ENCODE assay signal across 8 mouse cellular contexts in the genomic region with DNA sequence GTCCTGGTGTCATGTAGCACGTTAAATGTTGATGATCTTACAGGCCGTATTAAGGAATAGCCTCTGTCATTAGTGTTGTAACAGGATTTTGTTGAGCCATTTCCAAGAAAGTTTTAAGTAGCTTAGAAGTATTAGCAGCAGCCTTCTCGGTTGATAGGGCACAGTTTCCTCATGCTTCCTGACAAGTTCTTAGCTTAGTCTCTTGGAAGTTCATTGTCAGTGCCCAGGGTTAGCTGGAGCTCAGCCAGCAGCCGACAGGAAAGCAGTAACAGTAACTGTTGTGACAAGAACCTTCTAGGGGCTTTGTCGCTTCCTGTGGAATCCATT. TPM values are rescaled to one million over a fixed set of nuclear protein-coding genes. Genes with fewer than 3 reads are reported as not detected.
DNase-seq lines count a peak whose midpoint lies in the region; ATAC-seq and TF ChIP-seq lines count a peak whose summit lies in the region.
"Had no signal": no experiment of that assay in that cellular context is flagged by ENCODE, and none has a peak within 500 bp of the region (broad histone marks: within the 10 kb centered on the region; RNA-seq: fewer than 3 reads in every experiment).

No protein-coding gene starts in this region.

- WGBS in midbrain, postnatal 0 days = 37% methylated on average over 5 of the region's 5 CpGs
- 42% methylated on average over 5 of the region's 5 CpGs for WGBS in midbrain, embryonic 16.5 days
- 32% methylated on average over 5 of the region's 5 CpGs for WGBS in heart, adult 2 months

- no peaks in the 10 kb centered on the region for H3K79me2 ChIP-seq in heart, adult 2 months (replicated peaks; ENCODE audit: control insufficient read depth, insufficient read depth, low read length)

- TF ChIP-seq POLR2A in heart, adult 2 months (IDR thresholded peaks at IDR 0.05; ENCODE audit: insufficient read depth, low read depth, low read length) = no peak

- peaks cover 42% of the 10 kb centered on the region for H3K36me3 ChIP-seq in midbrain, postnatal 0 days (ENCODE audit: insufficient read depth, low read length)
- peaks cover 19% of the 10 kb centered on the region for H3K36me3 ChIP-seq in midbrain, embryonic 16.5 days (ENCODE audit: control insufficient read depth, insufficient read depth, low read length)
- peaks cover 6% of the 10 kb centered on the region for H3K36me3 ChIP-seq in heart, adult 2 months (ENCODE audit: control insufficient read depth, insufficient read depth, low read length)

- no peak overlapping the region for H3K4me3 ChIP-seq in midbrain, postnatal 0 days (ENCODE audit: low read depth, low read length)
- H3K4me3 ChIP-seq in midbrain, embryonic 16.5 days (ENCODE audit: low read depth, low read length) = no peak overlapping the region
- H3K4me3 ChIP-seq in heart, adult 2 months = no peak overlapping the region
- H3K4me3 ChIP-seq: neural tube, embryonic 13.5 days had no signal

- intact Hi-C loops in heart, adult 2 months (cut with DNase I) = loop anchor here (1.0 to 2.0 kb wide), 2 partner anchors 12 to 13 kb away; a partner anchor contains a TSS
- intact Hi-C loops in left cerebral cortex, postnatal 14 days (cut with DNase I) = no loop called here

- no peaks in the 10 kb centered on the region for H3K9me3 ChIP-seq in midbrain, postnatal 0 days (ENCODE audit: low read length)
- no peaks in the 10 kb centered on the region for H3K9me3 ChIP-seq in midbrain, embryonic 16.5 days (replicated peaks; ENCODE audit: control insufficient read depth, low read length, poor library complexity, severe bottlenecking)
- H3K9me3 ChIP-seq: neural tube, embryonic 13.5 days had no signal

- no peak overlapping the region for H3K9ac ChIP-seq in midbrain, postnatal 0 days (replicated peaks; ENCODE audit: low read length, poor library complexity, severe bottlenecking)
- no peak overlapping the region for H3K9ac ChIP-seq in midbrain, embryonic 16.5 days (ENCODE audit: low read depth, low read length)
- no peak overlapping the region for H3K9ac ChIP-seq in heart, adult 2 months (ENCODE audit: low read depth, low read length)
- H3K9ac ChIP-seq: neural tube, embryonic 13.5 days had no signal

- ATAC-seq in midbrain, postnatal 0 days (ENCODE audit: low FRiP score) = no peak
- no peak for ATAC-seq in midbrain, embryonic 16.5 days

- H3K4me1 ChIP-seq in midbrain, postnatal 0 days (ENCODE audit: insufficient read depth, low read length) = no peaks in the 10 kb centered on the region
- H3K4me1 ChIP-seq in midbrain, embryonic 16.5 days (ENCODE audit: control insufficient read depth, insufficient read depth, low read length) = no peaks in the 10 kb centered on the region
- H3K4me1 ChIP-seq in heart, adult 2 months (ENCODE audit: control insufficient read depth, insufficient read depth, low read length) = peaks cover 6% of the 10 kb centered on the region

- H3K4me2 ChIP-seq in midbrain, postnatal 0 days (ENCODE audit: low read depth, low read length, poor library complexity, severe bottlenecking) = no peak overlapping the region
- H3K4me2 ChIP-seq in midbrain, embryonic 16.5 days (ENCODE audit: low read length) = no peak overlapping the region
- H3K4me2 ChIP-seq: neural tube, embryonic 13.5 days had no signal

- no peak for TF ChIP-seq EP300 in heart, adult 2 months (IDR thresholded peaks at IDR 0.05; ENCODE audit: insufficient read depth, low read depth, low read length)

- no peaks in the 10 kb centered on the region for H3K27me3 ChIP-seq in midbrain, postnatal 0 days (ENCODE audit: insufficient read depth, low read length)
- no peaks in the 10 kb centered on the region for H3K27me3 ChIP-seq in midbrain, embryonic 16.5 days (ENCODE audit: control insufficient read depth, insufficient read depth, low read depth, low read length)
- H3K27me3 ChIP-seq in heart, adult 2 months (ENCODE audit: control insufficient read depth, insufficient read depth, low read length) = no peaks in the 10 kb centered on the region
- H3K27me3 ChIP-seq: neural tube, embryonic 13.5 days had no signal

- TF ChIP-seq CTCF in midbrain, postnatal 0 days (IDR thresholded peaks at IDR 0.05) = no peak
- TF ChIP-seq CTCF in heart, adult 2 months (IDR thresholded peaks at IDR 0.05) = no peak

- peak; percentile 10 for DNase-seq in midbrain, postnatal 0 days (ENCODE audit: low spot score)
- peak in 1 of 2 experiments; percentile 36 for DNase-seq in heart, adult 2 months
- peak; percentile 82 to 84 for DNase-seq in kidney, postnatal 25 days
- peak; percentile 3 for DNase-seq in retina, postnatal 7 days (ENCODE audit: low read depth, low spot score)
- DNase-seq in right cerebral cortex, adult 18-20 months = no peak
- no peak for DNase-seq in left cerebral cortex, postnatal 14 days (ENCODE audit: low spot score in 2 of 2)

- no peak overlapping the region for H3K27ac ChIP-seq in midbrain, postnatal 0 days (ENCODE audit: low read depth, low read length)
- no peak overlapping the region for H3K27ac ChIP-seq in midbrain, embryonic 16.5 days (ENCODE audit: low read length)
- H3K27ac ChIP-seq in heart, adult 2 months = peak overlapping the region; percentile 8
- H3K27ac ChIP-seq: neural tube, embryonic 13.5 days had no signal

RNA-seq across cellular contexts. Expression of a gene that starts 14.1 kb away (rescaled TPM):
- total RNA-seq in midbrain, postnatal 0 days (2014; rRNA removed) = 30.6 and 30.9 TPM in 2 replicates
- 26.5 and 28.1 TPM in 2 replicates for polyA plus RNA-seq in midbrain, postnatal 0 days (2015; fragmentation: Nextera tagmentation; extraction: Ambion mirVana)
- polyA plus RNA-seq in midbrain, embryonic 16.5 days (2015; fragmentation: Nextera tagmentation; extraction: Ambion mirVana) = 31.5 and 35.6 TPM in 2 replicates
- 10 to 100 TPM in 1 of 2 experiments, 1 to 10 TPM in 1; 8.1 to 13.2 TPM for total RNA-seq in heart, adult 2 months (2021)
- polyA plus RNA-seq in heart, adult 2 months (2012; rRNA removed) = 6.4 and 9.6 TPM in 2 replicates
- total RNA-seq in left cerebral cortex, postnatal 14 days (2021) = 10 to 100 TPM; 20.6 to 23.5 TPM

RNA-seq across cellular contexts. Expression of a gene that starts 43.1 kb away (rescaled TPM):
- 10.0 and 10.5 TPM in 2 replicates for total RNA-seq in midbrain, postnatal 0 days (2014; rRNA removed)
- polyA plus RNA-seq in midbrain, postnatal 0 days (2015; fragmentation: Nextera tagmentation; extraction: Ambion mirVana) = 2.9 and 3.2 TPM in 2 replicates
- polyA plus RNA-seq in midbrain, embryonic 16.5 days (2015; fragmentation: Nextera tagmentation; extraction: Ambion mirVana) = 3.7 and 4.1 TPM in 2 replicates
- 10 to 100 TPM; 38.2 to 41.2 TPM for total RNA-seq in heart, adult 2 months (2021)
- 14.1 and 20.1 TPM in 2 replicates for polyA plus RNA-seq in heart, adult 2 months (2012; rRNA removed)
- 10 to 100 TPM; 19.9 to 20.6 TPM for total RNA-seq in left cerebral cortex, postnatal 14 days (2021)

RNA-seq across cellular contexts. Expression of a gene that starts 44.0 kb away (rescaled TPM):
- 0.19 and 0.44 TPM in 2 replicates for total RNA-seq in midbrain, postnatal 0 days (2014; rRNA removed)
- 0.67 and 1.0 TPM in 2 replicates for polyA plus RNA-seq in midbrain, postnatal 0 days (2015; fragmentation: Nextera tagmentation; extraction: Ambion mirVana)
- polyA plus RNA-seq in midbrain, embryonic 16.5 days (2015; fragmentation: Nextera tagmentation; extraction: Ambion mirVana) = 0.13 and 0.17 TPM in 2 replicates
- total RNA-seq in heart, adult 2 months (2021) = 1 to 10 TPM; 3.2 to 3.8 TPM
- polyA plus RNA-seq in heart, adult 2 months (2012; rRNA removed) = 8.4 and 10.2 TPM in 2 replicates
- total RNA-seq in left cerebral cortex, postnatal 14 days (2021) = 1 to 10 TPM in 1 of 2 experiments, under 1 TPM in 1; 0.97 to 1.4 TPM

Comparison
In these comparisons a context has a peak if more than half of its experiments do, and no peak if none do; other contexts are left out.
1. DNase-seq: peak in midbrain, postnatal 0 days (single experiment), kidney, postnatal 25 days (2 of 2) and retina, postnatal 7 days (single experiment); none in right cerebral cortex, adult 18-20 months (single experiment) and left cerebral cortex, postnatal 14 days (0 of 2).